Mouse (Mus musculus) MEL (cell line): ENCODE results near the gene Inhbe. TPM values are rescaled to one million over a fixed set of nuclear protein-coding genes. Genes with fewer than 3 reads are reported as not detected.

ENCODE experiments used
- DNase-seq: peaks from one replicate; pipeline ENCODE4 v3.0.0; 2011; ENCODE audit warnings: low read depth, low spot score
- H3K27ac ChIP-seq: 2 replicates; pipeline ENCODE4 v1.5.1; 2012; ENCODE audit warnings: low read depth, mild to moderate bottlenecking, control low read depth, low read length, moderate library complexity; ENCODE audit not compliant: control insufficient read depth
- H3K27me3 ChIP-seq, 2 experiments: fragments of 150-350 bp in 1 of 2; sonication (generic) in 1 of 2; 2 replicates each; pipeline ENCODE4 v1.6.1; 2012; ENCODE audit warnings: low read length in 2 of 2, mild to moderate bottlenecking in 2 of 2, improper control_type of control experiment in 1 of 2, moderate library complexity in 1 of 2; ENCODE audit not compliant: insufficient read depth in 2 of 2, control insufficient read depth in 1 of 2
- H3K36me3 ChIP-seq, 2 experiments: 2 replicates each; pipeline ENCODE4 v1.6.1; 2012 to 2014; ENCODE audit warnings: low read length in 2 of 2, improper control_type of control experiment in 1 of 2, inconsistent platforms in 1 of 2, mild to moderate bottlenecking in 1 of 2; ENCODE audit not compliant: insufficient read depth in 2 of 2, control insufficient read depth in 1 of 2
- H3K4me1 ChIP-seq, 2 experiments: fragments of 150-350 bp in 1 of 2; sonication (generic) in 1 of 2; 2 replicates each; pipeline ENCODE4 v1.6.1; 2012; ENCODE audit warnings: low read length in 2 of 2, improper control_type of control experiment in 1 of 2, mild to moderate bottlenecking in 1 of 2; ENCODE audit not compliant: insufficient read depth in 2 of 2, control insufficient read depth in 1 of 2
- H3K4me3 ChIP-seq, 2 experiments: fragments of 150-350 bp in 1 of 2; sonication (generic) in 1 of 2; 2 replicates each; pipeline ENCODE4 v1.5.1; 2012; ENCODE audit warnings: low read depth in 2 of 2, low read length in 2 of 2, mild to moderate bottlenecking in 2 of 2, moderate library complexity in 2 of 2, control low read depth in 1 of 2, improper control_type of control experiment in 1 of 2; ENCODE audit not compliant: control insufficient read depth in 1 of 2, insufficient read depth in 1 of 2
- H3K79me2 ChIP-seq: 2 replicates; pipeline ENCODE4 v1.6.1; 2012; ENCODE audit warnings: mild to moderate bottlenecking, low read length, moderate library complexity; ENCODE audit not compliant: control insufficient read depth, poor library complexity, insufficient read depth
- H3K9ac ChIP-seq: 2 replicates; pipeline ENCODE4 v1.6.1; 2012; ENCODE audit warnings: low read depth, mild to moderate bottlenecking, control low read depth, low read length, moderate library complexity; ENCODE audit not compliant: control insufficient read depth, poor library complexity, severe bottlenecking
- H3K9me3 ChIP-seq: fragments of 150-350 bp; sonication (generic); replicated peaks from 2 replicates; pipeline ENCODE4 v1.6.1; 2012; ENCODE audit warnings: mild to moderate bottlenecking, low read length, improper control_type of control experiment, moderate library complexity; ENCODE audit not compliant: insufficient read depth
- BHLHE40 ChIP-seq: IDR thresholded peaks from 2 replicates; pipeline ENCODE4 v1.6.1; 2012; ENCODE audit warnings: low read depth, mild to moderate bottlenecking, inconsistent platforms, low read length, improper control_type of control experiment, borderline replicate concordance
- CTCF ChIP-seq, 3 experiments: IDR thresholded peaks in 2 of 3; conservative IDR thresholded peaks in 1 of 3; 2 replicates each; pipeline ENCODE4 v1.5.1; 2011 to 2012; ENCODE audit warnings: low read length in 3 of 3, low read depth in 2 of 3, mild to moderate bottlenecking in 2 of 3, improper control_type of control experiment in 1 of 3, inconsistent platforms in 1 of 3, mixed read lengths in 1 of 3, moderate library complexity in 1 of 3; ENCODE audit not compliant: control insufficient read depth in 1 of 3, insufficient read depth in 1 of 3, poor library complexity in 1 of 3, severe bottlenecking in 1 of 3
- E2F4 ChIP-seq: IDR thresholded peaks from 2 replicates; pipeline ENCODE4 v1.6.1; 2011; ENCODE audit warnings: low read depth, low read length, improper control_type of control experiment, borderline replicate concordance
- GATA1 ChIP-seq: IDR thresholded peaks from 2 replicates; pipeline ENCODE4 v1.6.1; 2011; ENCODE audit warnings: low read depth, low read length, improper control_type of control experiment
- JUND ChIP-seq: IDR thresholded peaks from 2 replicates; pipeline ENCODE4 v1.6.1; 2011; ENCODE audit warnings: low read depth, mild to moderate bottlenecking, improper control_type of control experiment, low read length
- MAX ChIP-seq: IDR thresholded peaks from 2 replicates; pipeline ENCODE4 v1.6.1; 2011; ENCODE audit warnings: low read length, improper control_type of control experiment
- MAZ ChIP-seq: IDR thresholded peaks from 2 replicates; pipeline ENCODE4 v1.6.1; 2012; ENCODE audit warnings: low read depth, mild to moderate bottlenecking, inconsistent platforms, low read length, improper control_type of control experiment
- MXI1 ChIP-seq: IDR thresholded peaks from 2 replicates; pipeline ENCODE4 v1.6.1; 2011; ENCODE audit warnings: mild to moderate bottlenecking, low read depth, low read length, improper control_type of control experiment
- MYB ChIP-seq: IDR thresholded peaks from 2 replicates; pipeline ENCODE4 v1.6.1; 2011; ENCODE audit warnings: mild to moderate bottlenecking, low read depth, low read length, improper control_type of control experiment
- POLR2AphosphoS2 ChIP-seq: IDR thresholded peaks from 2 replicates; pipeline ENCODE4 v1.6.1; 2011; ENCODE audit warnings: low read length, improper control_type of control experiment
- POLR2AphosphoS5 ChIP-seq: IDR thresholded peaks from 2 replicates; pipeline ENCODE4 v1.6.1; 2012; ENCODE audit warnings: low read depth, borderline replicate concordance, mild to moderate bottlenecking, inconsistent platforms, low read length, moderate library complexity, mixed read lengths
- SIN3A ChIP-seq: IDR thresholded peaks from 2 replicates; pipeline ENCODE4 v1.6.1; 2012; ENCODE audit warnings: low read length, improper control_type of control experiment, inconsistent platforms
- SMC3 ChIP-seq: IDR thresholded peaks from 2 replicates; pipeline ENCODE4 v1.6.1; 2011; ENCODE audit warnings: low read depth, low read length, improper control_type of control experiment
- TBP ChIP-seq: IDR thresholded peaks from 2 replicates; pipeline ENCODE4 v1.8.0; 2011; ENCODE audit warnings: low read depth, low read length, improper control_type of control experiment
- TCF12 ChIP-seq: IDR thresholded peaks from 2 replicates; pipeline ENCODE4 v1.6.1; 2014; ENCODE audit warnings: low read depth, mild to moderate bottlenecking, inconsistent platforms, low read length, improper control_type of control experiment, moderate library complexity
- USF1 ChIP-seq: IDR thresholded peaks from 2 replicates; pipeline ENCODE4 v1.6.1; 2014; ENCODE audit warnings: low read depth, mild to moderate bottlenecking, inconsistent platforms, low read length, improper control_type of control experiment, moderate library complexity
- ZC3H11A ChIP-seq: IDR thresholded peaks from 2 replicates; pipeline ENCODE4 v1.6.1; 2012; ENCODE audit warnings: low read depth, mild to moderate bottlenecking, inconsistent platforms, low read length, improper control_type of control experiment
- ZMIZ1 ChIP-seq: IDR thresholded peaks from 2 replicates; pipeline ENCODE4 v1.6.1; 2012; ENCODE audit warnings: low read depth, mild to moderate bottlenecking, inconsistent platforms, low read length, improper control_type of control experiment, moderate library complexity
- polyA plus RNA-seq, 2 experiments: library from polyadenylated mRNA; stranded (reverse) in 1 of 2; unstranded in 1 of 2; fragments of >175 nt in 1 of 2; fragments of >200 nt in 1 of 2; gene quantifications; 2 replicates each; pipeline versions ENCODE4 v1.2.1 to v1.2.4; 2012; ENCODE audit warnings: low replicate concordance in 2 of 2, low read depth in 1 of 2; ENCODE audit not compliant: insufficient read length in 2 of 2, insufficient read depth in 1 of 2, missing spikeins in 1 of 2
- total RNA-seq: library from RNA; depleted of rRNA; stranded (reverse); fragments of 300-350 nt; gene quantifications from 2 replicates; pipeline ENCODE4 v1.2.3, GENCODE M21; 2012; rRNA removed

The Inhbe gene
- total and polyA plus RNA-seq, 3 experiments = 0.03 TPM; not detected in 2

GRCm38 (mm10) chr10:127303136-127303535 is 51.1 kb downstream of the Inhbe start:
- no peak for TF ChIP-seq SIN3A
- no peak for TF ChIP-seq TBP
- TF ChIP-seq USF1 = no peak
- TF ChIP-seq TCF12 = no peak
- no peak for TF ChIP-seq MYB
- no peaks in the 10 kb centered on the region for H3K9me3 ChIP-seq
- H3K27ac ChIP-seq = no peak overlapping the region
- no peak overlapping the region for H3K4me3 ChIP-seq
- no peak overlapping the region for H3K9ac ChIP-seq
- no peaks in the 10 kb centered on the region for H3K4me1 ChIP-seq
- peaks cover 3% of the 10 kb centered on the region; the same call in 1 of the 2 replicates for H3K79me2 ChIP-seq
- H3K27me3 ChIP-seq = no peaks in the 10 kb centered on the region
- H3K36me3 ChIP-seq = peaks cover 0 to 37% of the 10 kb centered on the region in 2 experiments; a peak in 2 of 4 replicates
- DNase-seq = no peak

- Histone ChIP-seq H3K79me2 (no peaks in the 10 kb centered on the region), H3K9ac (no peak overlapping the region), H3K9me3 (no peaks in the 10 kb centered on the region), H3K27me3 (no peaks in the 10 kb centered on the region), H3K4me3 (no peak overlapping the region), H3K36me3 (peaks cover 0 to 28% of the 10 kb centered on the region in 2 experiments; a peak in 2 of 4 replicates), H3K4me1 (no peaks in the 10 kb centered on the region), H3K27ac (no peak overlapping the region)
- DNase-seq = no peak
- no peak for TF ChIP-seq TBP
- TF ChIP-seq E2F4 = no peak
- no peak for TF ChIP-seq MAX
- TF ChIP-seq MXI1 = no peak
- no peak for TF ChIP-seq CTCF (IDR thresholded peaks at IDR 0.05 in 2 of 3, conservative IDR thresholded peaks at IDR 0.05 in 1 of 3; ENCODE audit: control insufficient read depth in 1 of 3, insufficient read depth in 1 of 3, low read depth in 2 of 3, low read length in 3 of 3, poor library complexity in 1 of 3, severe bottlenecking in 1 of 3)
- TF ChIP-seq ZMIZ1 = no peak
- TF ChIP-seq MAZ = no peak
- no peak for TF ChIP-seq BHLHE40
- TF ChIP-seq POLR2AphosphoS5 = no peak
- no peak for TF ChIP-seq GATA1
- no peak for TF ChIP-seq JUND
- no peak for TF ChIP-seq ZC3H11A
- TF ChIP-seq SMC3 = no peak
- TF ChIP-seq POLR2AphosphoS2 = no peak
- no peak for TF ChIP-seq MYB
Observed at GRCm38 (mm10) chr10:127300361-127300760, 53.9 kb downstream of the Inhbe start.

Other genes starting within 250 kb of the Inhbe start
- gene Os9, start 233.3 kb downstream of the Inhbe start, total RNA-seq = 41.5 and 42.4 TPM in 2 replicates
- 10 to 100 TPM in 1 of 2 experiments, not detected in 1; 60.4 TPM for gene Os9, start 233.3 kb downstream of the Inhbe start, polyA plus RNA-seq
- 23.7 and 24.6 TPM in 2 replicates for gene B4galnt1, start 189.2 kb downstream of the Inhbe start, total RNA-seq
- 10 to 100 TPM; 65.8 to 66.0 TPM for gene B4galnt1, start 189.2 kb downstream of the Inhbe start, polyA plus RNA-seq
- gene Slc26a10, start 173.8 kb downstream of the Inhbe start, total RNA-seq = 0.75 and 1.1 TPM in 2 replicates
- 1 to 10 TPM in 1 of 2 experiments, not detected in 1; 1.3 TPM for gene Slc26a10, start 173.8 kb downstream of the Inhbe start, polyA plus RNA-seq
- gene Arhgef25, start 164.3 kb downstream of the Inhbe start, total RNA-seq = 16.9 and 18.3 TPM in 2 replicates
- gene Arhgef25, start 164.3 kb downstream of the Inhbe start, polyA plus RNA-seq = 10 to 100 TPM in 1 of 2 experiments, not detected in 1; 44.6 TPM
- 24.1 and 30.5 TPM in 2 replicates for gene Dtx3, start 158.7 kb downstream of the Inhbe start, total RNA-seq
- gene Dtx3, start 158.7 kb downstream of the Inhbe start, polyA plus RNA-seq = 100 to 1,000 TPM in 1 of 2 experiments, not detected in 1; 107 TPM
- gene Pip4k2c, start 142.8 kb downstream of the Inhbe start, total RNA-seq = 31.1 and 31.9 TPM in 2 replicates
- 10 to 100 TPM in 1 of 2 experiments, not detected in 1; 58.2 TPM for gene Pip4k2c, start 142.8 kb downstream of the Inhbe start, polyA plus RNA-seq
- gene Kif5a, start 91.1 kb downstream of the Inhbe start, total RNA-seq = 0.42 and 0.52 TPM in 2 replicates
- 1 to 10 TPM in 1 of 2 experiments, not detected in 1; 1.3 TPM for gene Kif5a, start 91.1 kb downstream of the Inhbe start, polyA plus RNA-seq
- 223 and 240 TPM in 2 replicates for gene Dctn2, start 88.0 kb downstream of the Inhbe start, total RNA-seq
- gene Dctn2, start 88.0 kb downstream of the Inhbe start, polyA plus RNA-seq = 100 to 1,000 TPM in 1 of 2 experiments, not detected in 1; 297 TPM
- 4.2 and 5.0 TPM in 2 replicates for gene Mbd6, start 65.4 kb downstream of the Inhbe start, total RNA-seq
- gene Mbd6, start 65.4 kb downstream of the Inhbe start, polyA plus RNA-seq = 10 to 100 TPM in 1 of 2 experiments, not detected in 1; 44.8 TPM
- gene Mars, start 42.6 kb downstream of the Inhbe start, total RNA-seq = 147 and 162 TPM in 2 replicates
- gene Mars, start 42.6 kb downstream of the Inhbe start, polyA plus RNA-seq = 100 to 1,000 TPM in 1 of 2 experiments, not detected in 1; 195 TPM
- 24.4 and 27.7 TPM in 2 replicates for gene Arhgap9, start 32.4 kb downstream of the Inhbe start, total RNA-seq
- gene Arhgap9, start 32.4 kb downstream of the Inhbe start, polyA plus RNA-seq = 10 to 100 TPM in 1 of 2 experiments, not detected in 1; 41.1 TPM
- 1.3 and 1.4 TPM in 2 replicates for gene Gli1, start 12.4 kb downstream of the Inhbe start, total RNA-seq
- 1 to 10 TPM in 1 of 2 experiments, not detected in 1; 8.0 TPM for gene Gli1, start 12.4 kb downstream of the Inhbe start, polyA plus RNA-seq
- not detected in 2 replicates for gene Inhbc, start 16.0 kb upstream of the Inhbe start, total RNA-seq
- not detected for gene Inhbc, start 16.0 kb upstream of the Inhbe start, polyA plus RNA-seq
- gene R3hdm2, start 25.9 kb upstream of the Inhbe start, total RNA-seq = 8.0 and 8.2 TPM in 2 replicates
- 10 to 100 TPM in 1 of 2 experiments, not detected in 1; 60.6 TPM for gene R3hdm2, start 25.9 kb upstream of the Inhbe start, polyA plus RNA-seq
- not detected in 2 replicates for gene Stac3, start 147.3 kb upstream of the Inhbe start, total RNA-seq
- gene Stac3, start 147.3 kb upstream of the Inhbe start, polyA plus RNA-seq = under 1 TPM in 1 of 2 experiments, not detected in 1; 0.25 TPM
- 21.8 and 28.6 TPM in 2 replicates for gene Ndufa4l2, start 160.6 kb upstream of the Inhbe start, total RNA-seq
- gene Ndufa4l2, start 160.6 kb upstream of the Inhbe start, polyA plus RNA-seq = 10 to 100 TPM in 1 of 2 experiments, not detected in 1; 26.6 TPM
- 242 and 383 TPM in 2 replicates for gene Shmt2, start 168.0 kb upstream of the Inhbe start, total RNA-seq
- 100 to 1,000 TPM; 263 to 582 TPM for gene Shmt2, start 168.0 kb upstream of the Inhbe start, polyA plus RNA-seq
- gene Nxph4, start 180.1 kb upstream of the Inhbe start, total RNA-seq = not detected in 2 replicates
- gene Nxph4, start 180.1 kb upstream of the Inhbe start, polyA plus RNA-seq = under 1 TPM in 1 of 2 experiments, not detected in 1; 0.24 TPM